8 mouse cellular contexts compared by ENCODE assay signal in genomic region chr12:51593229-51594029, GRCm38 (mm10). TPM values are rescaled to one million over a fixed set of nuclear protein-coding genes. Genes with fewer than 3 reads are reported as not detected.
DNase-seq lines count a peak whose midpoint lies in the region; ATAC-seq and TF ChIP-seq lines count a peak whose summit lies in the region.

Coch (plus strand) TSS chr12:51593341.

- under 1% methylated on average over 74 of the region's 79 CpGs for WGBS in embryonic facial prominence, embryonic 13.5 days
- under 1% methylated on average over 76 of the region's 79 CpGs for WGBS in hindbrain, embryonic 13.5 days

- H3K4me1 ChIP-seq in embryonic facial prominence, embryonic 13.5 days = peaks cover 15% of the 10 kb centered on the region
- H3K4me1 ChIP-seq in hindbrain, embryonic 13.5 days (replicated peaks) = peaks cover 22% of the 10 kb centered on the region

- 0 out of 2 replicates have a peak, but pooled peaks cover 3% of the 10 kb centered on the region for H3K9me3 ChIP-seq in embryonic facial prominence, embryonic 13.5 days
- H3K9me3 ChIP-seq in hindbrain, embryonic 13.5 days = no peaks in the 10 kb centered on the region

- no peak for TF ChIP-seq CTCF in left cerebral cortex, adult 2 months (IDR thresholded peaks at IDR 0.05)

- peak; percentile 70 for ATAC-seq in embryonic facial prominence, embryonic 13.5 days (ENCODE audit: insufficient number of reproducible peaks, insufficient read depth, low FRiP score, low TSS enrichment, low read depth)
- peak; percentile 91 for ATAC-seq in hindbrain, embryonic 13.5 days (ENCODE audit: low FRiP score)
- 0 out of 2 replicates have a peak, but pooled peaks have one; percentile 16 for ATAC-seq in neutrophil, adult 5-6 weeks (ENCODE audit: extremely low read depth, insufficient number of reproducible peaks, low FRiP score, poor library complexity, severe bottlenecking)

- intact Hi-C loops in left cerebral cortex, adult 2 months (cut with DNase I) = loop anchor here (10.0 kb wide), 1 partner anchor 189 kb away; no protein-coding TSS in a partner anchor

- no peaks in the 10 kb centered on the region for H3K36me3 ChIP-seq in embryonic facial prominence, embryonic 13.5 days
- no peaks in the 10 kb centered on the region for H3K36me3 ChIP-seq in hindbrain, embryonic 13.5 days

- H3K4me3 ChIP-seq in left cerebral cortex, adult 2 months = peak within 1 kb of the TSS; percentile 64
- H3K4me3 ChIP-seq in embryonic facial prominence, embryonic 13.5 days = peak within 1 kb of the TSS; percentile 62
- H3K4me3 ChIP-seq in hindbrain, embryonic 13.5 days = peak within 1 kb of the TSS; percentile 79

- peak; percentile 34 to 39 for DNase-seq in left cerebral cortex, adult 2 months (ENCODE audit: extremely low spot score in 1 of 2, low spot score in 2 of 2)
- no peak for DNase-seq in left cerebral cortex, adult 11 months (ENCODE audit: low spot score)
- peak; percentile 28 for DNase-seq in adrenal gland, postnatal 10 days
- peak; percentile 7 for DNase-seq in liver
- no peak for DNase-seq in spleen, adult 12 weeks (ENCODE audit: low spot score)

- peak within 1 kb of the TSS; percentile 25; the same call in 1 of the 2 replicates for H3K27ac ChIP-seq in left cerebral cortex, adult 2 months
- no peak within 1 kb of the TSS for H3K27ac ChIP-seq in embryonic facial prominence, embryonic 13.5 days
- H3K27ac ChIP-seq in hindbrain, embryonic 13.5 days = no peak within 1 kb of the TSS

- peak within 1 kb of the TSS; percentile 65 for H3K9ac ChIP-seq in embryonic facial prominence, embryonic 13.5 days
- H3K9ac ChIP-seq in hindbrain, embryonic 13.5 days = peak within 1 kb of the TSS; percentile 75

- peak within 1 kb of the TSS; percentile 100 for H3K4me2 ChIP-seq in embryonic facial prominence, embryonic 13.5 days
- H3K4me2 ChIP-seq in hindbrain, embryonic 13.5 days = peak within 1 kb of the TSS; percentile 97

- peaks cover 62% of the 10 kb centered on the region for H3K27me3 ChIP-seq in embryonic facial prominence, embryonic 13.5 days
- peaks cover 43% of the 10 kb centered on the region for H3K27me3 ChIP-seq in hindbrain, embryonic 13.5 days

RNA-seq across cellular contexts. Expression of gene Coch, which starts in this region (rescaled TPM):
- total RNA-seq in left cerebral cortex, adult 2 months (2021) = 10 to 100 TPM; 25.7 to 27.7 TPM
- 1 to 10 TPM in 1 of 2 experiments, under 1 TPM in 1; 0.33 to 2.1 TPM for total RNA-seq in adrenal gland, postnatal 10 days (2021)
- 4.1 and 4.6 TPM in 2 replicates for polyA plus RNA-seq in embryonic facial prominence, embryonic 13.5 days (2015; fragmentation: Nextera tagmentation; extraction: Ambion mirVana)
- 14.1 and 15.8 TPM in 2 replicates for polyA plus RNA-seq in hindbrain, embryonic 13.5 days (2015; fragmentation: Nextera tagmentation; extraction: Ambion mirVana)
- total RNA-seq in neutrophil, adult 5-6 weeks (2017) = 0.12 TPM in 1 of 2 replicates, not detected in the other

Comparison
In these comparisons a context has a peak if more than half of its experiments do, and no peak if none do; other contexts are left out.
1. RNA of gene Coch (total RNA-seq): 25.7 to 27.7 TPM in left cerebral cortex, adult 2 months; 0.33 to 2.1 TPM in adrenal gland, postnatal 10 days and 0.12 TPM in neutrophil, adult 5-6 weeks; every median in the first group is over 4 times any median in the second.
2. DNase-seq: peak in left cerebral cortex, adult 2 months (2 of 2), adrenal gland, postnatal 10 days (single experiment) and liver (single experiment); none in left cerebral cortex, adult 11 months (single experiment) and spleen, adult 12 weeks (single experiment).
3. Peak in ATAC-seq in neutrophil, adult 5-6 weeks; RNA of the gene not detected or under 1 TPM.
4. ATAC-seq: peak in every context shown above with its lines; median percentile 91 in hindbrain, embryonic 13.5 days; 70 in embryonic facial prominence, embryonic 13.5 days; 16 in neutrophil, adult 5-6 weeks.
5. Peak in every context shown above with its lines, with median percentiles within 50 percentile points of each other: H3K4me3 ChIP-seq.